Mouse (Mus musculus): Measurements from ENCODE around the gene Rpl23. TPM values are rescaled to one million over a fixed set of nuclear protein-coding genes. Genes with fewer than 3 reads are reported as not detected.

Gene Rpl23
- polyA plus RNA-seq (2012; rRNA removed; ENCODE audit: low replicate concordance): 83.7 and 182 TPM in 2 replicates

DNA sequence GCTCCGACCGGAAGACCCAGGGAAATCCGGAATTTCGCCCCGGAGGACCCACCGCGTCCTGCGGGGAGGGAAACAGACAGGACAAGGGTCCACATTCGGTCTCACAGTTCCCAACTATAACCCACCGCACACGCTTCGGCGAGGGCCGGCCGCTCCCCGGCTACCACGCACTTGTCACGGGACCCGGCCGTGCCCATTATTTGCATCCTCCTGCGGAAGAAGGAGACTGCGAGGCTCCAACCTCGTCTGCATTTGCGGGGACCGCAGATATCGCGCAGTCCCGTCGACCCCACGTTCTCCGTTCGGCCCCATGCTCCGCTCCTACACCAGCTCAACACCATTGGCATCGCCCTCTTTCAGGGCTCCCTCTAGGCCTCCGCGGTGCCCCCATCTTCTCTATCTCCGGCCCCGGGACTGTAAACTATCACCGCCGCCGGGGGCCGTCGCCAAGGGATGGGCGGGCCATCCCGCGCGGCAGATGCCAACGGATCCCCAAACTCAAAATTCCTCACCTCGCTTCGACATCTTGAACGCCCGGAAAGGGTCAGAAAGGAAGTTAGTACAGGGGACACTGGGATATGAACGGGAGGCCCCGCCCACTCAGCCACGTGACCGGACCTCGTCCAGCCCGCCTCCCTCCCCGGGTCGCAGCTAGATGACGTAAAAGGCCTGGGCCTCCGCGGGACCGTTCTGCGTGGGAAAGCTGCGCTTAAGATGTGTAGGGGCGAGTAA, at the start of gene Rpl23:
Rpl23 (minus strand) TSS at position 606 of the 732 bp plus-strand sequence.

GRCm38 (mm10) chr11:97798782-97799145, 16.5 kb upstream of the Rpl23 start, which contains the start of gene Lasp1:
Gene Lasp1, plus strand, starts transcription at chr11:97799000.

GRCm38 (mm10) chr11:97775808-97776496, 6.3 kb downstream of the Rpl23 start, which contains the start of gene 1700001P01Rik:
Gene 1700001P01Rik, minus strand, starts transcription at chr11:97775918.

DNA sequence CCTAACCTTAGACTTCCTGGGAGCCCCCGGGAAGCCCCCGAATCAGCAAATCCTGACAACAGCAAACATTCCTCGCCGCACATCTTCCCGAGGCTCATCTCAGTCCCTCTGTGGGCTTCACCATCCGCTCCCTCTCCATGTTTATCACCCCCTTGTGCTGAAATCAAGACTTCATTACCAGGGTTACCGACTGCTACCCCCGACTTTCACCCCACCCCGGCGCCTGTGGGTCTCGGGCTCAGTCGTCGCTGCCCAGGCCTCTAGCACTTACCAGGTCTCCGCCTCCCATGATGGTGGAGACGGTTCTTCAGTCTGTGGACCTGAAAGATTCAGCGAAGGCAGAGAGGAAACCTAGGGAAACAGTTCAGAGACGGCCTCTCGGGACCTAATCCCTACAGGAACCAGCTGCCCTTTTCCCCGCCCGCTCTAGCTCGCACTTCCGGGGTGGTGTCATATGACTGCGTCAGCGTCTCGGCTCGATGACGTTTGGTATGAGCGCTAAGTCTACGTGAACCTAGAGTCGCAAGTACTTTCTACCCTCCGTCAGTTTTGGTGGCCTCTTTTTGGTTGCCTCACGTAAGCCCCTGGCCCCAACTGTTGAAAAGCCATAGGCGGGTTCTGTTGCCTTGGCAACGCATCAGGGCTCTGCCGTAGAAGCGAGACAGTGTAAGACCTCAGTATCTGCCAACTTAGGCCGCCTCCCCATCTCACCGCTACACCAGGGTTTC, 15.9 kb downstream of the Rpl23 start, which contains the start of gene Cwc25:
Cwc25 (minus strand) TSS at position 403 of the 728 bp plus-strand sequence.

DNA sequence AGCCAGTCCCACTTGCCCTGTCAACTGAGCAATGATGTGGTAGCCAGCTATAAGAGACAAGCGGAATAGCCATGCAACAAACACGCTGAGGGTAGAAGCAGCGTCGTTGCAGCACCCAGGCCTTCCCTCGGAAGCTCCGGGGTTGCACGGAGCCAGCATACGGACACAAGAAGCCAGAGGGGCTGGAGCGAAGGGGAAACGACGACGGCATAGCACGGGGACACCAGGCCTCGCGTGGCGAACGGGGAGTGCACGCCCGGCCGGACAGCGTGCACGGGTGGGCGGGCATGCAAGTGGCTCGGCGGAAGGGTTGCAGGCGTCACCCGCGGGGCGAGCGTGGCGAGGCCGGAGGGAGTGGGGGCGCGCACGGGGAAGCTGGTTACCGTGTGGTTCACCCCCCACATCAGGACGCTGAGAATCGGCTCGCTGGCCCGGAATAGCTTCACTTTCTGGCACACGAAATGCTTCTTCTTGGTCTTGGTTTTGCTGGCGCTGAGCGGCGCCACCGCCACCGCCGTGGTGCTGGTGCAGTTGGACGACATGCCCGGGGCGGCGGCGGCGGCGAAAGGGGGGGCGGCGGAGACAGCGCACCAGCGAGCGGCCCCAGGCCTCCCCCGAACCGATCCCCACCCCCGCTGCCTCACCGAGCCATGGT, 38.0 kb downstream of the Rpl23 start, which contains the start of gene Pip4k2b:
Pip4k2b (minus strand) TSS at position 642 of the 655 bp plus-strand sequence.

Other genes with a start within 250 kb of the Rpl23 start
- gene Srcin1, start 206.3 kb downstream of the Rpl23 start, polyA plus RNA-seq (2012; rRNA removed; ENCODE audit: low replicate concordance): 0.36 and 1.1 TPM in 2 replicates
- gene Epop, start 152.7 kb downstream of the Rpl23 start, polyA plus RNA-seq (2012; rRNA removed; ENCODE audit: low replicate concordance): 0.30 and 1.7 TPM in 2 replicates
- gene Mllt6, start 119.0 kb downstream of the Rpl23 start, polyA plus RNA-seq (2012; rRNA removed; ENCODE audit: low replicate concordance): 30.3 and 50.1 TPM in 2 replicates
- 95.9 and 191 TPM in 2 replicates for gene Cisd3, start 96.6 kb downstream of the Rpl23 start, polyA plus RNA-seq (2012; rRNA removed; ENCODE audit: low replicate concordance)
- 22.7 and 72.3 TPM in 2 replicates for gene Pcgf2, start 81.9 kb downstream of the Rpl23 start, polyA plus RNA-seq (2012; rRNA removed; ENCODE audit: low replicate concordance)
- gene Psmb3, start 79.0 kb downstream of the Rpl23 start, polyA plus RNA-seq (2012; rRNA removed; ENCODE audit: low replicate concordance): 423 and 446 TPM in 2 replicates
- gene Pip4k2b, start 37.7 kb downstream of the Rpl23 start, polyA plus RNA-seq (2012; rRNA removed; ENCODE audit: low replicate concordance): 18.1 and 27.7 TPM in 2 replicates
- 8.0 and 11.9 TPM in 2 replicates for gene Cwc25, start 15.9 kb downstream of the Rpl23 start, polyA plus RNA-seq (2012; rRNA removed; ENCODE audit: low replicate concordance)
- 0.32 TPM in 1 of 2 replicates, not detected in the other for gene 1700001P01Rik, start 6.5 kb downstream of the Rpl23 start, polyA plus RNA-seq (2012; rRNA removed; ENCODE audit: low replicate concordance)
- 134 and 175 TPM in 2 replicates for gene Lasp1, start 16.6 kb upstream of the Rpl23 start, polyA plus RNA-seq (2012; rRNA removed; ENCODE audit: low replicate concordance)
- 2.0 and 12.6 TPM in 2 replicates for gene B230217C12Rik, start 58.3 kb upstream of the Rpl23 start, polyA plus RNA-seq (2012; rRNA removed; ENCODE audit: low replicate concordance)
- 0.54 and 0.62 TPM in 2 replicates for gene Fbxo47, start 101.7 kb upstream of the Rpl23 start, polyA plus RNA-seq (2012; rRNA removed; ENCODE audit: low replicate concordance)
- 3.9 and 8.7 TPM in 2 replicates for gene Plxdc1, start 204.0 kb upstream of the Rpl23 start, polyA plus RNA-seq (2012; rRNA removed; ENCODE audit: low replicate concordance)
- gene Arl5c, start 213.7 kb upstream of the Rpl23 start, polyA plus RNA-seq (2012; rRNA removed; ENCODE audit: low replicate concordance): 2.8 and 5.9 TPM in 2 replicates
- gene Cacnb1, start 240.6 kb upstream of the Rpl23 start, polyA plus RNA-seq (2012; rRNA removed; ENCODE audit: low replicate concordance): 6.9 and 35.2 TPM in 2 replicates
- gene Rpl19, start 244.3 kb upstream of the Rpl23 start, polyA plus RNA-seq (2012; rRNA removed; ENCODE audit: low replicate concordance): 558 and 1,241 TPM in 2 replicates